Mouse (Mus musculus) kidney, postnatal 0 days (tissue): ENCODE measurements around the gene Pik3r2. TPM values are rescaled to one million over a fixed set of nuclear protein-coding genes. Genes with fewer than 3 reads are reported as not detected.
"Not testable (repeated sequence)": the region's sequence is repeated elsewhere in the genome, so short reads cannot be mapped to it uniquely, and the experiment has no call there.

Experiments
- ATAC-seq: fragments of 200-750 bp; cut with Nextera tagmentation; replicated peaks from 2 replicates; pipeline ENCODE4 v1.8.0; 2017; ENCODE audit warnings: low read depth, moderate number of reproducible peaks, moderate TSS enrichment, moderate library complexity; ENCODE audit not compliant: low FRiP score
- DNase-seq: peaks from one replicate; pipeline ENCODE4 v3.0.0-alpha.2; 2016; ENCODE audit warnings: low spot score
- H3K27ac ChIP-seq: fragments of 300-500 bp; sonication (generic); 2 replicates; pipeline ENCODE4 v1.5.1; 2014; ENCODE audit warnings: mild to moderate bottlenecking
- H3K27me3 ChIP-seq: fragments of 300-500 bp; sonication (generic); 2 replicates; pipeline ENCODE4 v1.6.1; 2014; ENCODE audit warnings: low read length, mixed read lengths; ENCODE audit not compliant: insufficient read depth
- H3K36me3 ChIP-seq: fragments of 300-500 bp; sonication (generic); 2 replicates; pipeline ENCODE4 v1.6.1; 2014; ENCODE audit warnings: low read length, mixed read lengths; ENCODE audit not compliant: insufficient read depth
- H3K4me1 ChIP-seq: fragments of 300-500 bp; sonication (generic); replicated peaks from 2 replicates; pipeline ENCODE4 v1.6.1; 2014; ENCODE audit warnings: antibody characterized with exemption, low read length, mixed read lengths; ENCODE audit not compliant: insufficient read depth
- H3K4me2 ChIP-seq: fragments of 300-500 bp; sonication (generic); 2 replicates; pipeline ENCODE4 v1.6.1; 2014; ENCODE audit warnings: mild to moderate bottlenecking, low read length, moderate library complexity, mixed read lengths
- H3K4me3 ChIP-seq: fragments of 300-500 bp; sonication (generic); replicated peaks from 2 replicates; pipeline ENCODE4 v1.5.1; 2014; ENCODE audit warnings: low read depth, low read length
- H3K9ac ChIP-seq: fragments of 300-500 bp; sonication (generic); 2 replicates; pipeline ENCODE4 v1.6.1; 2014; ENCODE audit warnings: low read depth, low read length
- H3K9me3 ChIP-seq: fragments of 300-500 bp; sonication (generic); replicated peaks from 2 replicates; pipeline ENCODE4 v1.6.1; 2016; ENCODE audit warnings: low read length, inconsistent platforms, mixed read lengths
- CTCF ChIP-seq: IDR thresholded peaks from 2 replicates; pipeline ENCODE4 v1.5.1; 2016; ENCODE audit warnings: antibody characterized with exemption, low read depth, mild to moderate bottlenecking, moderate library complexity
- WGBS: fragments of 180-500 bp; shearing (Covaris S2); extraction: QIAGEN DNeasy Blood & Tissue Kit; methylation state at CpG from one replicate; pipeline ENCODE4 v1.1.7; 2014; 5-methylcytosine and 5-hydroxymethylcytosine counted together
- polyA plus RNA-seq: library from polyadenylated mRNA; unstranded; fragments of >200 nt; fragmentation: Nextera tagmentation; extraction: Ambion mirVana; gene quantifications from 2 replicates; pipeline ENCODE4 v1.2.1, GENCODE M21; 2015

Pik3r2 gene
- polyA plus RNA-seq, result 43.8 and 47.2 TPM in 2 replicates

DNA sequence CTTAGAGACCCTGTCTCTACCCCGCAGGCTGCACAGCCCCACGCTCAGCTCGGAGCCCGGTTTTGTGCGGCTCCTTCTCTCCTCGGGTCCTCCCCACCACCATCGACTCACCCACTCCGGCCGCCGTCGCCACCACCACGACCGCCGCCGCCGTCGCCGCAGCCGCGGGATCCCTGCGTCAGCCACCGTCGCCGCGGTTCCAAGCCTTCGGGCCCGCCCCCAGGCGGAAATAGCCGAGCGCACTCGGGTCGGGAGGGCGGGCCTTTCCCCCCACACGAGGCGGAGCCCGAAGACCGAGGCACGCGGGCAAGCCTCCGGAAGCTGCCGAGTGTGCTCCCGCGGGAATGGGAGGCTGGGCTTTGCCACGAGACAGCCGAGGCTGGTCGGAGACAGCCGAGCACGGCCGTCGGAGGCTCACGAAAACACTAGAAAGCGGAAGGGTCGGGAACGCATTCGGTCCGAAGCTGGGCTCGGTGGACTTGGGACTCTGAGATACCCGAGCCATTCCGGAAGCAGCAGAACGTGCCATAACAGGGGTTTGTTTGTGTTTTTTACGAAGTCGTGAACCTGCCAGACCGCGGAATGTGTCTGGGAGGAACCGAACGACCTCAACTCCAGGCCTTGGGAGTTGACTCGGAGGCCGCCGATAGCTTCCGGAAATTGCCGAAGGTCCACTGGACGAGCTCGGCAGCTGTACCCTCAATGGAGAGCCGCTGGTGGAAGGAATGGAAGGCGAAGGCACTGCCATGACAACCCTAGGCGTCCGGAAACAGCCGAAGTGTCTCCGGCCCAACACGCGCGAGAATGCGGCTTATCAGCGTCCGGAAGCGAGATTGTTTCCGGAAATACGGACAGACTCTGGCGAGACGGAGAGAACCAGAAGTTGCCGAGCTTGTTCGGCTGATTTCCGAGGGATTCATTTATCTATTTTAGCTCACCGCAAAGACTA is at the start of gene Pik3r2:
Gene Pik3r2, minus strand, starts transcription at position 218 of the 949 bp plus-strand sequence.
- peaks cover 27% of the 10 kb centered on the region for H3K4me1 ChIP-seq
- peak within 1 kb of the TSS; percentile 98 for H3K4me2 ChIP-seq
- no peaks in the 10 kb centered on the region for H3K27me3 ChIP-seq
- peak within 1 kb of the TSS; percentile 98 for H3K9ac ChIP-seq
- peak within 1 kb of the TSS; percentile 98 for H3K27ac ChIP-seq
- H3K9me3 ChIP-seq, result no peaks in the 10 kb centered on the region
- H3K4me3 ChIP-seq, result peak within 1 kb of the TSS; percentile 76
- H3K36me3 ChIP-seq, result peaks cover 35% of the 10 kb centered on the region
- peak; percentile 91 for ATAC-seq
- DNase-seq, result peak; percentile 99
- TF ChIP-seq CTCF, result peak; percentile 45; the same call in 1 of the 2 replicates
- under 1% methylated on average over 94 of the region's 94 CpGs for WGBS

DNA sequence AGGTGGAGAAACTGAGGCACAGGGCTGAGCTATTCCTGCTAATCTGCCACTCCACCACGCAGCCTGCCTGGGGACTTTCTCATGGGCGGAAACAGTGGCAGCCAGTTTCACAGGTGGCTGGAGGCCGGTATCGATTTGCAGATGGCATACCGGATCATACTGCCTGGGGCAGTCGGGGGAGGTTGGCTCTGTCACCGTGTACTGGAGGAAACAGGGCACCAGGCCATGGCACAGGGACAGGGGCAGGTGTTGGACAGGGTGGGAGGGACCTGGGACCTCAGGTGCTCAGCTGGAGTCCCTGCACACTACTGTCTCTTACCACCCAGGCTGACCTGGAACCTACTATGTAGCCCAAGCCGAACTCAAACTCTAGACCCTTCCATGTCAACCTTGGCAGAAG is 49.3 kb upstream of the Pik3r2 start:
- no peak for DNase-seq
- no peaks in the 10 kb centered on the region for H3K27me3 ChIP-seq
- no peaks in the 10 kb centered on the region for H3K9me3 ChIP-seq
- no peak for TF ChIP-seq CTCF
- H3K4me1 ChIP-seq, result no peaks in the 10 kb centered on the region
- WGBS, result 55% methylated on average over 8 of the region's 8 CpGs
- H3K9ac ChIP-seq, result no peak overlapping the region
- no peak overlapping the region for H3K4me2 ChIP-seq
- no peaks in the 10 kb centered on the region for H3K36me3 ChIP-seq
- no peak for ATAC-seq
- no peak overlapping the region for H3K4me3 ChIP-seq
- no peak overlapping the region for H3K27ac ChIP-seq

DNA sequence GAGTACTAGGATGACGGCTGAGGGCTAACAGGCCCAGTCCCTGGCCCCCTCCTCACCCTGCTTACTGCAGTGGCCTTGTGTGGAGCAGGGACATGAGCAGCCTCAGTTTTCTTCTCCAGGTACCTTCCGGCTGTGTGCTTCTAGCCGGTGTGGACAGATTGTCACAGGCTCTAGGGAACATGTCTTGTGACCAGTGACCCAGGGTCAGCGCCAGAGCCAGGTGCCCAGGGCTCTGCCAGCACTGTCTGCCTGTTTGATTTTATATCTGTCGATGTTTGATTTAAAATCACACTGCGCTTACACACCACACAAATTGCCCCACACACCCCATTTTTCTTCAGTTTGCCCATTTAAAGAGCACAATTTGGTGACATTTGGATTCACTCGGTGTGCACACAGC is 47.3 kb upstream of the Pik3r2 start:
- H3K27ac ChIP-seq, result no peak overlapping the region
- H3K36me3 ChIP-seq, result no peaks in the 10 kb centered on the region
- no peak for TF ChIP-seq CTCF
- ATAC-seq, result no peak
- H3K4me3 ChIP-seq, result no peak overlapping the region
- H3K9me3 ChIP-seq, result no peaks in the 10 kb centered on the region
- WGBS, result 92% methylated on average over 7 of the region's 7 CpGs
- no peak overlapping the region for H3K4me2 ChIP-seq
- H3K4me1 ChIP-seq, result no peaks in the 10 kb centered on the region
- no peaks in the 10 kb centered on the region for H3K27me3 ChIP-seq
- DNase-seq, result no peak
- no peak overlapping the region for H3K9ac ChIP-seq

DNA sequence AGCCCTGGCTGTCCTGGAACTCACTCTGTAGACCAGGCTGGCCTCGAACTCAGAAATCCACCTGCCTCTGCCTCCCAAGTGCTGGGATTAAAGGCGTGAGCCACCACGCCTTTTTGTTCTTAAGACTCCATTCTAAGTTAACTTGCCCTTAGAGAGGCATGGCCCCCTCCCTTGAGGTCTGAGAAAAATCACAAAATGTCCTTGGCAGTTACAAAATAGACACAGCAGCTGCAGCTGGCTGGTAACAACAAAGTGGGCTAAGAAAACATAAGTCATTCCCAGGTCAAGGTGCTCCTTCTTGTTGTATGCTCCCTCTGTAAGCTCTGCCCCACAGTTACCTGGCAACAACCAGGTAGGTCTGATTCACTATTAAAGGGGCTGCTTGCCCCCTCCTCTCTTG is 46.1 kb upstream of the Pik3r2 start:
- H3K4me3 ChIP-seq, H3K27ac ChIP-seq, H3K9ac ChIP-seq, H3K27me3 ChIP-seq, H3K4me2 ChIP-seq, H3K9me3 ChIP-seq, H3K36me3 ChIP-seq, ATAC-seq, H3K4me1 ChIP-seq, DNase-seq: not testable (repeated sequence)
- 78% methylated on average over 3 of the region's 3 CpGs for WGBS

DNA sequence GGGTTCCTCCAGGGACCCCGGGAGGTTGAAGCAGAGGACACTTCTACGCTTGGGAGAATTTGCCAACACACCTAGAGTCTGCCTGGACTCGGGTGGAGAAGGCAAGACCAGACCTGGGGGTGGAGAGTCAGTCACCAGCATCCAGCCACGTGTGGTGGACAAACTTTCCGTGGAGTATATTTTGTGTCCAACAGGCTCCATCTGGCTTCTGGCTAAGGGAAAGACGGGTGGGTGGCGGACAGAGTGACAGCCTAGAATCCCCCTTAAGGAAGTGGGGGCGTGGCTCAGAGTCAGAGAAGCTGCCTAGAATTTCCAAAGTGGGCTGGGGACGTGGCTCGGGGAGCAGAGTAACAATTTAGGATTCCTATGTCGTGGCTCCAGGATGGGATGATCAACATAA is 45.5 kb upstream of the Pik3r2 start:
- DNase-seq (no peak), ATAC-seq (no peak)
- 38% methylated on average over 11 of the region's 11 CpGs for WGBS
- no peaks in the 10 kb centered on the region for H3K9me3 ChIP-seq
- no peak overlapping the region for H3K4me2 ChIP-seq
- H3K9ac ChIP-seq, result no peak overlapping the region
- no peak for TF ChIP-seq CTCF
- no peaks in the 10 kb centered on the region for H3K27me3 ChIP-seq
- no peak overlapping the region for H3K4me3 ChIP-seq
- H3K27ac ChIP-seq, result no peak overlapping the region
- no peaks in the 10 kb centered on the region for H3K36me3 ChIP-seq
- H3K4me1 ChIP-seq, result no peaks in the 10 kb centered on the region

DNA sequence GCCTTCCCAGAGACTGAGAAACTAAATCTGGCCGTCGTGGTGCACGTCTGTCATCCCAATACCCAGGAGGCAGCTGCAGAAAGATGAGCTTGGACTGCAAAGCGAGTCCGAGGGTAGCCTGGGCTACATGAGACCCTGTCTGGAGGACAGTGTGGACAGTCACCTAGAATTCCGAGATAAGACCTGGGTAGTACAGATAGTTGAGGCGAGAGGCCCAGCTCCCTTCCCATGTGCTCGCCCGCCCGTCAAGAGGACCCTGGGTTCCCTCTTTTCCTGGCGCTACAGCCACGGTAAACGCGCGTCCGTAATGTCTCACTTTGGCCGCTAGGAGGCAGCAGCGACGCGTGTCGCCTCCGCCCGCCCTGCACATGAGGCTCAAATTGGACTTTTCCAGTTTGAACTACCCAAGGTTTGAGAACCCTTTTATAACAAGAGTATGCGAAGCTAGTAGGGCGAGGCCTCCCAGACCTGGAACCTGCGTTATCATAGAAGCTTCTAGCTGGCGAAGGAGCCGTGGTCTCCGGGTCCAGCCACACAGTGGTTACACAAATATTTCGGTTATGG is 45.0 kb upstream of the Pik3r2 start:
- H3K9me3 ChIP-seq, result no peaks in the 10 kb centered on the region
- peak; percentile 22; the same call in 1 of the 2 replicates for ATAC-seq
- 16% methylated on average over 30 of the region's 30 CpGs for WGBS

More for the DNA sequence above, 45.0 kb upstream of the Pik3r2 start:
- Histone ChIP-seq H3K36me3 (no peaks in the 10 kb centered on the region), H3K4me1 (no peaks in the 10 kb centered on the region), H3K27ac (no peak overlapping the region), H3K9ac (no peak overlapping the region), H3K4me3 (no peak overlapping the region), H3K4me2 (no peak overlapping the region), H3K27me3 (no peaks in the 10 kb centered on the region)
- peak; percentile 83 for DNase-seq
- TF ChIP-seq CTCF, result peak; percentile 96
